Mouse (Mus musculus): ENCODE measurements around the gene Ankub1.

Gene Ankub1

GRCm38 (mm10) chr3:57637596-57637995, 55.0 kb downstream of the Ankub1 start:
- DNase-seq (ENCODE audit: low spot score): no peak

- DNase-seq (ENCODE audit: low spot score): no peak
Measured at GRCm38 (mm10) chr3:57634763-57635487, 57.7 kb downstream of the Ankub1 start.

GRCm38 (mm10) chr3:57626954-57627513, 65.6 kb downstream of the Ankub1 start:
- no peak for DNase-seq (ENCODE audit: low spot score)

GRCm38 (mm10) chr3:57625275-57625997, 67.2 kb downstream of the Ankub1 start:
- peak; percentile 48 for DNase-seq (ENCODE audit: low spot score)

- no peak for DNase-seq (ENCODE audit: low spot score)
Measured at GRCm38 (mm10) chr3:57619718-57620117, 72.9 kb downstream of the Ankub1 start.

- DNase-seq (ENCODE audit: low spot score): no peak
Measured at GRCm38 (mm10) chr3:57615652-57616051, 76.9 kb downstream of the Ankub1 start.

- DNase-seq (ENCODE audit: low spot score): no peak
Measured at GRCm38 (mm10) chr3:57612430-57612997, 80.1 kb downstream of the Ankub1 start.

GRCm38 (mm10) chr3:57611776-57612175, 80.8 kb downstream of the Ankub1 start:
- DNase-seq (ENCODE audit: low spot score): no peak
